Mouse (Mus musculus) thymus, adult 2 months (tissue): ENCODE measurements at regions not wholly inside any gene's neighbourhood (a gene's known extent, or its start where the extent isn't known, plus 50 kb on each side); places are given as distances from the start of the nearest gene placed in this dataset.

ENCODE experiments used
- DNase-seq: peaks from one replicate; pipeline ENCODE4 v3.0.0; 2021
- H3K27ac ChIP-seq: fragments of 200-500 bp; 2 replicates; pipeline ENCODE4 v1.5.1; 2012; ENCODE audit warnings: low read length, control low read depth; ENCODE audit not compliant: control insufficient read depth, insufficient read depth
- H3K27me3 ChIP-seq: fragments of 200-500 bp; 2 replicates; pipeline ENCODE4 v1.6.1; 2012; ENCODE audit warnings: mild to moderate bottlenecking, low read length, moderate library complexity, mixed read lengths; ENCODE audit not compliant: control insufficient read depth, insufficient read depth
- H3K36me3 ChIP-seq: fragments of 200-500 bp; 2 replicates; pipeline ENCODE4 v1.6.1; 2012; ENCODE audit warnings: mild to moderate bottlenecking, low read length, moderate library complexity; ENCODE audit not compliant: control insufficient read depth, insufficient read depth
- H3K4me1 ChIP-seq: fragments of 200-500 bp; replicated peaks from 2 replicates; pipeline ENCODE4 v1.6.1; 2012; ENCODE audit warnings: low read length; ENCODE audit not compliant: control insufficient read depth, insufficient read depth
- H3K4me3 ChIP-seq: fragments of 200-500 bp; 2 replicates; pipeline ENCODE4 v1.5.1; 2012; ENCODE audit warnings: mild to moderate bottlenecking, low read length, control low read depth, moderate library complexity; ENCODE audit not compliant: control insufficient read depth, insufficient read depth
- CTCF ChIP-seq: fragments of 200-500 bp; IDR thresholded peaks from 2 replicates; pipeline ENCODE4 v1.5.1; 2012; ENCODE audit warnings: mild to moderate bottlenecking, control low read depth, low read length, moderate library complexity, borderline replicate concordance; ENCODE audit not compliant: control insufficient read depth, poor library complexity, insufficient read depth; ENCODE audit errors: extremely low read depth
- POLR2A ChIP-seq: fragments of 200-500 bp; IDR thresholded peaks from 2 replicates; pipeline ENCODE4 v1.6.1; 2012; ENCODE audit warnings: mild to moderate bottlenecking, low read length, control low read depth, moderate library complexity; ENCODE audit not compliant: control insufficient read depth, poor library complexity, insufficient read depth; ENCODE audit errors: extremely low read depth
- WGBS: fragments of 180-500 bp; shearing (Covaris S2); methylation state at CpG from one replicate; pipeline ENCODE4 v1.1.7; 2018; 5-methylcytosine and 5-hydroxymethylcytosine counted together

DNA sequence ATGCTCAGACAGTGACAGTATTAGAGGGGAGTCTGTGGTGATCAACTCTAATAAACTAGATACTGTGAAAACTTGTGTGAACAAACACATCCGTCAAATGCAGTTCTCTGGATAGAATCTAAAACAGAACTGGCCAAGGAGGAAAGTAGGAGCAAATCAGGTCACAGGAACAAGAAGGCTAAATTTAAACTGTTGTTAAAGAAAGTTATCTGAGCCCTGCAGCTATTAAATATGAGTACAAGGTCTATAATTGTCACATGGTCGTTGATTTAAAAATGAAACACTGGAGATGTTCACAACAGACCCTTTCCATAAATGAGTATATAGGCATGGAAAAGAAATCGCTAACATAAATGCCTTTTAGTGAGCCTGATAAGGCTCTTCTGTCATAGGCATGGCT lies 156.4 kb downstream of the Sptssa start:
- 72% methylated on average over 3 of the region's 3 CpGs for WGBS
- DNase-seq = no peak
- no peaks in the 10 kb centered on the region for H3K4me1 ChIP-seq
- TF ChIP-seq CTCF (no peak), POLR2A (no peak)
- no peaks in the 10 kb centered on the region for H3K27me3 ChIP-seq
- no peaks in the 10 kb centered on the region for H3K36me3 ChIP-seq
- no peak overlapping the region for H3K4me3 ChIP-seq
- no peak overlapping the region for H3K27ac ChIP-seq

DNA sequence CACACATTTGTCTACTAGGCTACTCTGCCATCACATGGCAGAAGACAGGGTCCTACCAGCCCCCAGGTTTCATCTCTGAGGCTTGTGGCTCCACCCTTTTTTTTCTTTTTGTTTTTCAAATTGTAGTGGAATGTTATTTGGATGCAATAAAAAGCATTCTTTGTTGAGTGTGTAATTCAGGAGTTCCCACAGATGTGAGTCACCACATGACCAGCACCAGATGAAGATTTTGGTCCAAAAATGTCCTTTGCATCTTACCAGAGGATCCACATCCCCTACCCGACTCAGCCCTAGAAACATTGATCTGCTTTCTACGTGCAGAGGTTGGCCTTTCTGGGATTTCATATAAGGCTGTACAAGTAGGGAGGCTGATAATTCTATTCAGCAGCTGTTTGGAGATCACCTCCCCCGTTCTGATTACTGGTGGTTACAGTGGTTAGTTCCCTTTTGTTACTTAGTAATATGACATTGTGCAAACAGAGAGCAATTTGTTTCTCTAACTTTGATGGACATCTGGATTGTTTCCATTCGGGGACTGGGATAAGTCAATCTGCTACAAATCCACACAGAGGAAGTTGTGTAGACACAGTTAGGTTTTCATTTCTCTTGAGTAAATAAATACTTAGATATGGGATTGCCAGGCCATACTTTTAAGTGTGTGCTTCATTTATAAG lies 160.5 kb downstream of the Sptssa start:
- DNase-seq = no peak
- Histone ChIP-seq H3K27me3 (no peaks in the 10 kb centered on the region), H3K36me3 (no peaks in the 10 kb centered on the region), H3K4me3 (no peak overlapping the region), H3K27ac (no peak overlapping the region), H3K4me1 (no peaks in the 10 kb centered on the region)
- TF ChIP-seq POLR2A = no peak
- no peak for TF ChIP-seq CTCF
- WGBS = 49% methylated on average over 4 of the region's 4 CpGs

- no peaks in the 10 kb centered on the region for H3K27me3 ChIP-seq
- H3K36me3 ChIP-seq = no peaks in the 10 kb centered on the region
- WGBS = 96% methylated on average over 7 of the region's 7 CpGs
- H3K27ac ChIP-seq = no peak overlapping the region
- TF ChIP-seq POLR2A (no peak), CTCF (no peak)
- H3K4me3 ChIP-seq = no peak overlapping the region
- DNase-seq = no peak
- H3K4me1 ChIP-seq = no peaks in the 10 kb centered on the region
Observed at GRCm38 (mm10) chr12:54494756-54495375, 161.5 kb downstream of the Sptssa start.

- no peaks in the 10 kb centered on the region for H3K4me1 ChIP-seq
- no peak for DNase-seq
- H3K4me3 ChIP-seq = no peak overlapping the region
- WGBS = 76% methylated on average over 10 of the region's 10 CpGs
- no peaks in the 10 kb centered on the region for H3K27me3 ChIP-seq
- H3K27ac ChIP-seq = no peak overlapping the region
- no peaks in the 10 kb centered on the region for H3K36me3 ChIP-seq
- no peak for TF ChIP-seq CTCF
- TF ChIP-seq POLR2A = no peak
Observed at GRCm38 (mm10) chr12:54492737-54493136, 163.6 kb downstream of the Sptssa start.

GRCm38 (mm10) chr12:54490460-54490859 lies 165.9 kb downstream of the Sptssa start:
- DNase-seq = no peak
- WGBS = 97% methylated on average over 2 of the region's 2 CpGs
- Histone ChIP-seq H3K27me3 (no peaks in the 10 kb centered on the region), H3K4me3 (no peak overlapping the region), H3K36me3 (no peaks in the 10 kb centered on the region), H3K4me1 (no peaks in the 10 kb centered on the region), H3K27ac (no peak overlapping the region)
- TF ChIP-seq CTCF = no peak
- TF ChIP-seq POLR2A = no peak

GRCm38 (mm10) chr12:54489675-54490074 lies 166.7 kb downstream of the Sptssa start:
- WGBS = 3% methylated on average over 8 of the region's 8 CpGs
- TF ChIP-seq POLR2A (no peak), CTCF (no peak)
- no peaks in the 10 kb centered on the region for H3K27me3 ChIP-seq
- no peaks in the 10 kb centered on the region for H3K4me1 ChIP-seq
- no peaks in the 10 kb centered on the region for H3K36me3 ChIP-seq
- peak; percentile 65 for DNase-seq
- no peak overlapping the region for H3K27ac ChIP-seq
- H3K4me3 ChIP-seq = no peak overlapping the region
